Mouse (Mus musculus) erythroblast, embryonic 14.5 days (primary cell): ENCODE measurements around the gene Ints13. TPM values are rescaled to one million over a fixed set of nuclear protein-coding genes. Genes with fewer than 3 reads are reported as not detected.
A peak's percentile ranks its signal among the peaks of the same experiment; 100 is the strongest.

ENCODE experiments used
- H3K27me3 ChIP-seq: 2 replicates; pipeline ENCODE4 v1.6.1; 2012; ENCODE audit warnings: inconsistent platforms; ENCODE audit not compliant: control insufficient read depth
- H3K36me3 ChIP-seq: 2 replicates; pipeline ENCODE4 v1.6.1; 2012; ENCODE audit warnings: mild to moderate bottlenecking, inconsistent platforms; ENCODE audit not compliant: control insufficient read depth
- H3K4me1 ChIP-seq: 2 replicates; pipeline ENCODE4 v1.6.1; 2012; ENCODE audit warnings: inconsistent platforms; ENCODE audit not compliant: control insufficient read depth
- H3K4me3 ChIP-seq: replicated peaks from 2 replicates; pipeline ENCODE3; 2012; ENCODE audit warnings: moderate library complexity, mild to moderate bottlenecking, inconsistent platforms
- H3K9me3 ChIP-seq: 2 replicates; pipeline ENCODE4 v1.6.1; 2012; ENCODE audit warnings: low read length, inconsistent platforms, mixed read lengths; ENCODE audit not compliant: control insufficient read depth
- GATA1 ChIP-seq: IDR thresholded peaks from 2 replicates; pipeline ENCODE4 v1.6.1; 2012; ENCODE audit warnings: low read length, inconsistent platforms, mixed read lengths
- TAL1 ChIP-seq: IDR thresholded peaks from 3 replicates; pipeline ENCODE4 v1.6.1; 2012; ENCODE audit warnings: low read length, inconsistent platforms, mixed read lengths
- polyA plus RNA-seq: library from polyadenylated mRNA; stranded (reverse); fragments of >175 nt; gene quantifications from 2 replicates; pipeline ENCODE4 v1.2.3, GENCODE M21; 2012

Gene Ints13
- polyA plus RNA-seq, 1 experiment = 4.0 TPM

DNA sequence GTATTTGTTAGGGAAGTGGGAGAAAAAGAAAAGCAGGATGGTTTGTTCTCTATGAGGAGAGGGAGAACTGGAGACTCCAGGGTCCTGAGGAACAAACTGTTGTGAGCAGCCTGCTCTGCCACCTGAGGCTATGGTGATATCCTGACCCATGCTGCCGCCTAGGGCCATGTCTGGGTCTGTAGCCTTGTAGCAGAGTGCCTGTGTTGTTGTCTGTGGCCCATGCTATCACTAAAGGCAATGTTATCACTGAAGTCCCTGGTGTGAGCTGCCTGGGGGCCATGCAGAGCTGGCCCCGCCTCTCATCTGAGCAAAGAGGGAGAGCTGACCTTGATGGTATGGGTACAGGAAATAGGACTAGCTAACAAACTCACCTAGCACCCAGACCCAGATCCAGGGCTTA is 67.7 kb downstream of the Ints13 start:
- H3K27me3 ChIP-seq = no peaks in the 10 kb centered on the region
- H3K4me3 ChIP-seq = no peak overlapping the region
- H3K36me3 ChIP-seq = no peaks in the 10 kb centered on the region
- peaks cover 55% of the 10 kb centered on the region for H3K4me1 ChIP-seq
- no peaks in the 10 kb centered on the region for H3K9me3 ChIP-seq
- TF ChIP-seq GATA1 = no peak
- TF ChIP-seq TAL1 = no peak

DNA sequence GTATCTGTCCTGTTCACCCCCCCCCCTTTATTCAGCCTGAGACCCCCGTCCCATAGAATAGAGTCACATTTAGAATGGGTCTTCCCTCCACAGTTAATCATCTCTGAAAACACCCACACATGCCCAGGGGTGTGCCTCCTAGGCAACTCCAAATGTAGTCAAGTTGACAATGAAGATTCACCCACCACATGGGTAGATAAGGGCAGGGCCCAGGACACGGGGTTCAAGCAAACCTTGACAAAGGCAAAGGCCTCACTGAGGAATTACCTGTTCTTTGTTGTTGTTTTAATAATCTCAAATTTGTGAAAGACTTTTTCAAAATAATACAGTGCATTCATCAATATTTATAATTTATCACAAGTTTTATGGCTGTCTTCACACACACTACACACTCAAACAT is 73.2 kb downstream of the Ints13 start:
- peaks cover 84% of the 10 kb centered on the region for H3K4me1 ChIP-seq
- H3K36me3 ChIP-seq = no peaks in the 10 kb centered on the region
- H3K9me3 ChIP-seq = no peaks in the 10 kb centered on the region
- H3K27me3 ChIP-seq = peaks cover 31% of the 10 kb centered on the region
- TF ChIP-seq GATA1 (no peak), TAL1 (no peak)
- no peak overlapping the region for H3K4me3 ChIP-seq

DNA sequence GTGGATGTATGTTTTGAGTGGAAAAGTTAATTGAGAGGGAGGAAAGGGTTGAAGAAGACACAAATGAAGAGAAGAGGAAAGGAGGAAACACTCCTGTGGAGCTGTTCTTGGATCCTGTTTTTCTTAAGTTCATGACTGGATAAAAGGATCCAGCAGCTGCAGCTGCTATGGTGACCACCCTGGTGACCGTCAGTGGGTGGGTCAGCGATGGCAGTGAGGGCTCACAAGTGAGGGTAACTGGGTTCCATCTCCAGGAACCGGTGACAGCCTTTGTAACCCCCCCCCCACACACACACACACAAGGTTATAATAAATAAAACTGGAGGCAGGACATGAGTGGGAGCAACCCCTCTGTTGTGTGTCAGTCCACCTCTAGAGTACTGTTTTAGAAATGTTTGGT is 74.8 kb downstream of the Ints13 start:
- TF ChIP-seq TAL1 (no peak), GATA1 (no peak)
- Histone ChIP-seq H3K9me3 (no peaks in the 10 kb centered on the region), H3K27me3 (peaks cover 31% of the 10 kb centered on the region), H3K4me1 (peaks cover 73% of the 10 kb centered on the region), H3K4me3 (peak overlapping the region; percentile 69), H3K36me3 (no peaks in the 10 kb centered on the region)

DNA sequence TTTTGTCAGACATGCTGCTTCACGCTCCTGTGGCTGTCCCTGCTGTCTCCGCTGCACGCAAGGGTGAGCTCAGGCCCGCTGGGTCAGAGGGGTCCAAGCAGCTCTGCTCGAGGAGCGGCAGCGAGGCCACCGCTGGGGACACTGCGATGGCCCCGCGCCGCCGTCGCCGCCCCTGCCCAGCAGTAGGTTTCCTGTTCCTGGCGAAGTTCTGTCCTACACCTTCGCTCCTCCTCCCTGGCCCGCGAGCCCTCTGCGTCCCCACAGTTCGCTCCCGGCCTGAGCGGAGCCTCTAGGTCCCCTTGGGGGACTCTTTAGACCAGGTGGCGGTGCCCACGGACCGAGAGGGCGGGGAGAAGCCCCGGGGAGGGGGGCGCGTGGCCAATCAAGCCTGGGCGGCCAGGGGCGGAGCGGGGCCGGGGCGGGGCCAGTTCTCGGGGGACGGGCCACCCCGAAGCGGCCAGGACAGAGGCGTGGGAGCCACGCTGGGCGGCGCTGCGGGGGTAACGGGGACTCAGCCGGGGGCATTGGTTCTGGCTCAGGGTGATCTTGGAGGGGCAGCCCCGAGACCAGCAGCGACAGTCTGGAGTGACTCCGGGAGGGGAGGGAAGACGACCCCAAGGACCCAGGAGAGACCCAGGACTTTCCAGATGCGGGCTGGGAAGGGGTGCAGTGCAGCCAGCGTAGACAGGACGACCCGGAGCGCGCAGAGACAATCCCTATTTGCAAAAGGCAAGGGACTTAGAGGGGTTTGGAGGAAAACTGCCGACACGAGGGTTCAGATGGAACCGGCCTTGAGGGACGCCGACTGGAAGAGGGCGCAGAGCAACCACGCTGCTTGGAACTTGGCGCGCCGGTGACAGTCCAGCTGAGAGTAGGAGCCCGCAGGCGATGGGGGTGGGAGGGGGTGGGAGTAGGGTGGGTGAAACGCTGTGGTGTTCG is 75.5 kb downstream of the Ints13 start, which contains the start of gene Itpr2:
Gene Itpr2 (minus strand): TSS at position 358 of the 939 bp plus-strand sequence.
- Histone ChIP-seq H3K9me3 (no peaks in the 10 kb centered on the region), H3K4me3 (peak within 1 kb of the TSS; percentile 69), H3K4me1 (peaks cover 67% of the 10 kb centered on the region), H3K36me3 (no peaks in the 10 kb centered on the region), H3K27me3 (peaks cover 31% of the 10 kb centered on the region)
- TF ChIP-seq GATA1 = no peak
- no peak for TF ChIP-seq TAL1

DNA sequence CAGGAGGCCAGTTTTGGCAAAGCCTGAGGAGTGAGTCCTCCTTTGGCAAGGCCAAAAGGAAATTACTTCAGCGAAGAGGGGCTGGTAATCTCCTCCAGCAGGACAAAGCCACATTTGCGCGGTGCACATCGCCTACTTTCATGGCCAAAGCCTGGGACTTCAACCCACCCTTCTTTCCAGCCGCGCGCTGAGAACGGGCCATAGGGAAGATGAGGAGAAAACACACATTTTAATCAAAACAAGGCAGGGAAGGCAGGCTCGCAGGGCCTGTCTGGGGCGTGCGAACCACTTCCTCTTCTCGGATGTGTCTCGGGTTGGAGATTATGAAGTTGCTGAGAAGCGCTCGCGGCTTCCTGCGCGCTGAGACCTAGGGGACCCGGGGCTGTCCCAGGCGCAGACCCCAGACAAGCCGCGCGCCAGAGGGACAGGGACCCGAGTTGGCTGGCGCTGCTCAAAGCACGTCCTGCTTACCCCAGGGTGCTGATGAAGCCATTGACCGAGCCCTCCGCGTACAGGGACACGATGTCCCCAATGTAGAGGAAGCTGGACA is 76.2 kb downstream of the Ints13 start:
- H3K9me3 ChIP-seq = no peaks in the 10 kb centered on the region
- no peaks in the 10 kb centered on the region for H3K36me3 ChIP-seq
- H3K4me1 ChIP-seq = peaks cover 63% of the 10 kb centered on the region
- H3K27me3 ChIP-seq = peaks cover 31% of the 10 kb centered on the region
- TF ChIP-seq TAL1 = no peak
- no peak for TF ChIP-seq GATA1
- peak overlapping the region; percentile 69 for H3K4me3 ChIP-seq

- no peaks in the 10 kb centered on the region for H3K9me3 ChIP-seq
- H3K4me3 ChIP-seq = peak overlapping the region; percentile 69
- H3K36me3 ChIP-seq = no peaks in the 10 kb centered on the region
- H3K27me3 ChIP-seq = peaks cover 31% of the 10 kb centered on the region
- H3K4me1 ChIP-seq = peaks cover 59% of the 10 kb centered on the region
- TF ChIP-seq TAL1 (no peak), GATA1 (no peak)
Measured at GRCm38 (mm10) chr6:146500771-146501170, 76.9 kb downstream of the Ints13 start.

DNA sequence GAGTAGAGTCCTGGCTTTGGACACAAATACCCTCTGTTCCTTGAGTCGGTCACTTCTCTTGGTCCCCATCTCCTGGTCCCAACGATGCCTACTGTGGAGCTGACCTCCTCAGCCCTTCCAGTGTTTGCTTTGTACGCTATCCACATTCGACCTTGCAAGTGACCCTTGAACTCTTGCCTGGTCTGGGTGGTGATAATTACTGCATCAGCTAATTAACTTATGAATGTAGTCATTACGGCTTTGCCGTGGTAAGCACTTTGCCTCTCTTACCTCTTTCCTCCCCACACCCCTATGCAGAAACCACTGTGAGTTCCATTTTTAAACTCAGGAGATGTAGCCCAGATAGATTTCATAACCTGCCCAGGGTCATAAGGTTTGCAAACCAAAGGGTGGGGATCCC is 77.4 kb downstream of the Ints13 start:
- no peak for TF ChIP-seq GATA1
- no peak for TF ChIP-seq TAL1
- Histone ChIP-seq H3K27me3 (peaks cover 31% of the 10 kb centered on the region), H3K4me3 (peak overlapping the region; percentile 69), H3K4me1 (peaks cover 56% of the 10 kb centered on the region), H3K9me3 (no peaks in the 10 kb centered on the region), H3K36me3 (no peaks in the 10 kb centered on the region)

Other genes with a start within 250 kb of the Ints13 start
- 0.14 and 0.17 TPM in 2 replicates for gene Itpr2, start 75.6 kb downstream of the Ints13 start, polyA plus RNA-seq
- gene Fgfr1op2, start 632 bp downstream of the Ints13 start, polyA plus RNA-seq = 10.3 and 11.5 TPM in 2 replicates
- gene Med21, start 64.7 kb upstream of the Ints13 start, polyA plus RNA-seq = 0.14 and 0.41 TPM in 2 replicates
- gene Tm7sf3, start 65.0 kb upstream of the Ints13 start, polyA plus RNA-seq = 0.41 and 0.97 TPM in 2 replicates
- 0.07 and 0.09 TPM in 2 replicates for gene Stk38l, start 147.2 kb upstream of the Ints13 start, polyA plus RNA-seq
- not detected in 2 replicates for gene Arntl2, start 218.2 kb upstream of the Ints13 start, polyA plus RNA-seq